Mouse (Mus musculus) MEL (cell line): Measurements from ENCODE around the gene Uqcc3. TPM values are rescaled to one million over a fixed set of nuclear protein-coding genes. Genes with fewer than 3 reads are reported as not detected.
A peak's percentile ranks its signal among the peaks of the same experiment; 100 is the strongest.
"Not testable (repeated sequence)": the region's sequence is repeated elsewhere in the genome, so short reads cannot be mapped to it uniquely, and the experiment has no call there.

Source experiments
- DNase-seq: peaks from one replicate; pipeline ENCODE4 v3.0.0; 2011; ENCODE audit warnings: low read depth, low spot score
- H3K27ac ChIP-seq: 2 replicates; pipeline ENCODE4 v1.5.1; 2012; ENCODE audit warnings: low read depth, mild to moderate bottlenecking, control low read depth, low read length, moderate library complexity; ENCODE audit not compliant: control insufficient read depth
- H3K27me3 ChIP-seq, 2 experiments: fragments of 150-350 bp in 1 of 2; sonication (generic) in 1 of 2; 2 replicates each; pipeline ENCODE4 v1.6.1; 2012; ENCODE audit warnings: low read length in 2 of 2, mild to moderate bottlenecking in 2 of 2, improper control_type of control experiment in 1 of 2, moderate library complexity in 1 of 2; ENCODE audit not compliant: insufficient read depth in 2 of 2, control insufficient read depth in 1 of 2
- H3K36me3 ChIP-seq, 2 experiments: 2 replicates each; pipeline ENCODE4 v1.6.1; 2012 to 2014; ENCODE audit warnings: low read length in 2 of 2, improper control_type of control experiment in 1 of 2, inconsistent platforms in 1 of 2, mild to moderate bottlenecking in 1 of 2; ENCODE audit not compliant: insufficient read depth in 2 of 2, control insufficient read depth in 1 of 2
- H3K4me1 ChIP-seq, 2 experiments: fragments of 150-350 bp in 1 of 2; sonication (generic) in 1 of 2; 2 replicates each; pipeline ENCODE4 v1.6.1; 2012; ENCODE audit warnings: low read length in 2 of 2, improper control_type of control experiment in 1 of 2, mild to moderate bottlenecking in 1 of 2; ENCODE audit not compliant: insufficient read depth in 2 of 2, control insufficient read depth in 1 of 2
- H3K4me3 ChIP-seq, 2 experiments: fragments of 150-350 bp in 1 of 2; sonication (generic) in 1 of 2; 2 replicates each; pipeline ENCODE4 v1.5.1; 2012; ENCODE audit warnings: low read depth in 2 of 2, low read length in 2 of 2, mild to moderate bottlenecking in 2 of 2, moderate library complexity in 2 of 2, control low read depth in 1 of 2, improper control_type of control experiment in 1 of 2; ENCODE audit not compliant: control insufficient read depth in 1 of 2, insufficient read depth in 1 of 2
- H3K79me2 ChIP-seq: 2 replicates; pipeline ENCODE4 v1.6.1; 2012; ENCODE audit warnings: mild to moderate bottlenecking, low read length, moderate library complexity; ENCODE audit not compliant: control insufficient read depth, poor library complexity, insufficient read depth
- H3K9ac ChIP-seq: 2 replicates; pipeline ENCODE4 v1.6.1; 2012; ENCODE audit warnings: low read depth, mild to moderate bottlenecking, control low read depth, low read length, moderate library complexity; ENCODE audit not compliant: control insufficient read depth, poor library complexity, severe bottlenecking
- H3K9me3 ChIP-seq: fragments of 150-350 bp; sonication (generic); replicated peaks from 2 replicates; pipeline ENCODE4 v1.6.1; 2012; ENCODE audit warnings: mild to moderate bottlenecking, low read length, improper control_type of control experiment, moderate library complexity; ENCODE audit not compliant: insufficient read depth
- CHD1 ChIP-seq: IDR thresholded peaks from 2 replicates; pipeline ENCODE4 v1.6.1; 2012; ENCODE audit warnings: low read depth, mild to moderate bottlenecking, inconsistent platforms, low read length, improper control_type of control experiment
- CHD2 ChIP-seq: IDR thresholded peaks from 2 replicates; pipeline ENCODE4 v1.6.1; 2011; ENCODE audit warnings: low read length, improper control_type of control experiment
- E2F4 ChIP-seq: IDR thresholded peaks from 2 replicates; pipeline ENCODE4 v1.6.1; 2011; ENCODE audit warnings: low read depth, low read length, improper control_type of control experiment, borderline replicate concordance
- ELF1 ChIP-seq: IDR thresholded peaks from 2 replicates; pipeline ENCODE4 v1.6.1; 2014; ENCODE audit warnings: low read depth, mild to moderate bottlenecking, inconsistent platforms, low read length, improper control_type of control experiment, moderate library complexity
- EP300 ChIP-seq, 2 experiments: IDR thresholded peaks; 2 replicates each; pipeline ENCODE4 v1.6.1; 2011; ENCODE audit warnings: improper control_type of control experiment in 2 of 2, low read length in 2 of 2, low read depth in 1 of 2, mild to moderate bottlenecking in 1 of 2
- GABPA ChIP-seq: IDR thresholded peaks from 2 replicates; pipeline ENCODE4 v1.6.1; 2012; ENCODE audit warnings: low read depth, mild to moderate bottlenecking, inconsistent platforms, low read length, improper control_type of control experiment, moderate library complexity
- JUND ChIP-seq: IDR thresholded peaks from 2 replicates; pipeline ENCODE4 v1.6.1; 2011; ENCODE audit warnings: low read depth, mild to moderate bottlenecking, improper control_type of control experiment, low read length
- KAT2A ChIP-seq: conservative IDR thresholded peaks from 2 replicates; pipeline ENCODE4 v1.6.1; 2012; ENCODE audit warnings: low read depth, low read length, improper control_type of control experiment, inconsistent platforms
- MAX ChIP-seq: IDR thresholded peaks from 2 replicates; pipeline ENCODE4 v1.6.1; 2011; ENCODE audit warnings: low read length, improper control_type of control experiment
- MAZ ChIP-seq: IDR thresholded peaks from 2 replicates; pipeline ENCODE4 v1.6.1; 2012; ENCODE audit warnings: low read depth, mild to moderate bottlenecking, inconsistent platforms, low read length, improper control_type of control experiment
- MXI1 ChIP-seq: IDR thresholded peaks from 2 replicates; pipeline ENCODE4 v1.6.1; 2011; ENCODE audit warnings: mild to moderate bottlenecking, low read depth, low read length, improper control_type of control experiment
- POLR2A ChIP-seq, 2 experiments: IDR thresholded peaks; 2 replicates each; pipeline ENCODE4 v1.6.1; 2011 to 2012; ENCODE audit warnings: low read length in 2 of 2, mild to moderate bottlenecking in 2 of 2, control low read depth in 1 of 2, improper control_type of control experiment in 1 of 2, low read depth in 1 of 2, moderate library complexity in 1 of 2; ENCODE audit not compliant: control insufficient read depth in 1 of 2, insufficient read depth in 1 of 2, poor library complexity in 1 of 2
- POLR2AphosphoS2 ChIP-seq: IDR thresholded peaks from 2 replicates; pipeline ENCODE4 v1.6.1; 2011; ENCODE audit warnings: low read length, improper control_type of control experiment
- RCOR1 ChIP-seq: IDR thresholded peaks from 2 replicates; pipeline ENCODE4 v1.6.1; 2012; ENCODE audit warnings: low read depth, mild to moderate bottlenecking, inconsistent platforms, low read length, improper control_type of control experiment
- TAL1 ChIP-seq: IDR thresholded peaks from 2 replicates; pipeline ENCODE4 v1.6.1; 2012; ENCODE audit warnings: mild to moderate bottlenecking, inconsistent platforms, low read length, moderate library complexity, mixed read lengths
- TBP ChIP-seq: IDR thresholded peaks from 2 replicates; pipeline ENCODE4 v1.8.0; 2011; ENCODE audit warnings: low read depth, low read length, improper control_type of control experiment
- TCF12 ChIP-seq: IDR thresholded peaks from 2 replicates; pipeline ENCODE4 v1.6.1; 2014; ENCODE audit warnings: low read depth, mild to moderate bottlenecking, inconsistent platforms, low read length, improper control_type of control experiment, moderate library complexity
- UBTF ChIP-seq: IDR thresholded peaks from 2 replicates; pipeline ENCODE4 v1.6.1; 2012; ENCODE audit warnings: low read depth, mild to moderate bottlenecking, inconsistent platforms, low read length, improper control_type of control experiment, moderate library complexity, borderline replicate concordance; ENCODE audit not compliant: insufficient read depth
- USF1 ChIP-seq: IDR thresholded peaks from 2 replicates; pipeline ENCODE4 v1.6.1; 2014; ENCODE audit warnings: low read depth, mild to moderate bottlenecking, inconsistent platforms, low read length, improper control_type of control experiment, moderate library complexity
- ZMIZ1 ChIP-seq: IDR thresholded peaks from 2 replicates; pipeline ENCODE4 v1.6.1; 2012; ENCODE audit warnings: low read depth, mild to moderate bottlenecking, inconsistent platforms, low read length, improper control_type of control experiment, moderate library complexity
- ZNF384 ChIP-seq: IDR thresholded peaks from 2 replicates; pipeline ENCODE4 v1.6.1; 2012; ENCODE audit warnings: low read depth, mild to moderate bottlenecking, inconsistent platforms, low read length, improper control_type of control experiment
- polyA plus RNA-seq, 2 experiments: library from polyadenylated mRNA; stranded (reverse) in 1 of 2; unstranded in 1 of 2; fragments of >175 nt in 1 of 2; fragments of >200 nt in 1 of 2; gene quantifications; 2 replicates each; pipeline versions ENCODE4 v1.2.1 to v1.2.4; 2012; ENCODE audit warnings: low replicate concordance in 2 of 2, low read depth in 1 of 2; ENCODE audit not compliant: insufficient read length in 2 of 2, insufficient read depth in 1 of 2, missing spikeins in 1 of 2
- total RNA-seq: library from RNA; depleted of rRNA; stranded (reverse); fragments of 300-350 nt; gene quantifications from 2 replicates; pipeline ENCODE4 v1.2.3, GENCODE M21; 2012

Gene Uqcc3
- total and polyA plus RNA-seq, 3 experiments: 49.4 to 55.0 TPM; not detected in 1

DNA sequence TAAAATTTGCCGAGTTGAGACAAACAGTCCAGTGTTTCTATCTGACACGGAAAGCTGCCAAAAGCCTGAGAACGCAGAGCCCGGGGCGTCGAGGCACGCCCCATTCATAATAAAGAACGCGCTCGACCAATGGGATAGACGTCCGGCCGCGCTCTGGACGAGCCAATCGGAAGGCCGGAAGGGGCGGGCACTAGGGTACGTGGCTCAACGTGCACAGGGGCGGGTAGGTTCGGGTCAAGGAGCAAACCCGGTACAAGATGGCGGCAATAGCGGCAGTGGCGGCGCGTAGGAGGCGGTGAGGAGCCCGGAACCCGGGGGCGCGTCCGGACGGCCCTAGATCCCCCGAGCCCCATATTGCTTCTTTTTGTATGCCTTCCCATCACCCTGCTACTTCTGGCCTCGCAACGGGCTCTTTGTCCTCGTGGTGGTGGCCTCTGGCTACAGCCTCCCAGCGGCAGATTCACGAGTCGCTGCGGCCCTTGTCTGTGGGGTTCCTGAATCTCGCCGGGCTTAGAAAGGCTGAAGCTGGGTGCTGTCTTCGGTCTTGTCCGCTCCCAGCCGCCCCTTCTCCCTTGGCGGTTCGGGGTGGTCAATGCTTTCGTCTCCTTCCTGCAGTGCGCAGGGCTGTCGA is 17.3 kb upstream of the Uqcc3 start, which contains the start of gene Ganab (continued):
- TF ChIP-seq KAT2A (peak; percentile 67; the same call in 1 of the 2 replicates), ZNF384 (no peak), RCOR1 (no peak), CHD2 (no peak), GABPA (no peak), JUND (no peak), ZMIZ1 (peak; percentile 78; the same call in 1 of the 2 replicates), MXI1 (no peak), EP300 (IDR thresholded peaks at IDR 0.05; ENCODE audit: low read depth in 1 of 2, low read length in 2 of 2) (no peak), CHD1 (no peak), TCF12 (peak; percentile 75), MAZ (0 out of 2 replicates have a peak, but pooled peaks have one; percentile 54), POLR2AphosphoS2 (peak; percentile 97), E2F4 (0 out of 2 replicates have a peak, but pooled peaks have one; percentile 35), USF1 (0 out of 2 replicates have a peak, but pooled peaks have one; percentile 16), TAL1 (no peak), TBP (peak; percentile 83)

DNA sequence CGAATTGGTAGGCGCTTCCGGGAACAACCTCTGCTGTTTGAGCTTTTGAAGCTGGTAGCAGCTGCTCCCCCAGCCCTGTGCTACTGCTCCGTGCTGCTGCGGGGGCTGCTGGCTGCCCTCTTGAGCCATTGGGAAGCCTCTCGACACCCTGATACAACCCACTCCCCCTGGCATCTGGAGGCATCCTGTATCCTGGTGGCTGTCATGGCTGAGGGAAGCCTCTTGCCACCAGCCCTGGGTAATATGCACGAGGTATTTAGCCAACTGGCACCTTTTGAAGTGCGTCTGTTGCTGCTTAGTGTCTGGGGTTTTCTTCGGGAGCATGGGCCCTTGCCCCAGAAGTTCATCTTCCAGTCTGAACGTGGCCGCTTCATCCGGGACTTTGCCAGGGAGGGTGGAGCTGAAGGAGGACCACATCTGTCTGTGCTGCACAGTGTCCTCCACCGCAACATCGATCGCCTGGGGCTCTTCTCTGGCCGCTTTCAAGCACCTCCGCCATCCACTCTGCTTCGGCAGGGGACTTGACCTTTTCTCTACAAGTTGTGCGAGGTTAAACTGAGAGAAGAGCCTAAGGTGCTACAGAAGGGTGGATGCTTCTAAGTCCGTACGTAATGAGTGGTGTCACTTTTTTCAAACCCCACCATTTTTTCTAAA is 16.6 kb upstream of the Uqcc3 start:
- H3K27ac ChIP-seq: peak overlapping the region; percentile 96
- peak overlapping the region; percentile 81 for H3K9ac ChIP-seq
- peaks cover 51% of the 10 kb centered on the region for H3K79me2 ChIP-seq
- peaks cover 5 to 21% of the 10 kb centered on the region in 2 experiments; a peak in 3 of 4 replicates for H3K4me1 ChIP-seq
- peak overlapping the region; percentile 14 to 48 for H3K4me3 ChIP-seq
- H3K27me3 ChIP-seq, H3K9me3 ChIP-seq: not testable (repeated sequence)
- TF ChIP-seq POLR2A (IDR thresholded peaks at IDR 0.05; ENCODE audit: control insufficient read depth in 1 of 2, insufficient read depth in 1 of 2, low read depth in 1 of 2, low read length in 2 of 2, poor library complexity in 1 of 2) (0 out of 4 replicates have a peak, but pooled peaks of 1 of the 2 experiments have one; percentile 34), MAX (peak; percentile 16; the same call in 1 of the 2 replicates), UBTF (0 out of 2 replicates have a peak, but pooled peaks have one; percentile 44), ELF1 (0 out of 2 replicates have a peak, but pooled peaks have one; percentile 38)
- peak; percentile 76 for DNase-seq
- H3K36me3 ChIP-seq: peaks cover 0 to 32% of the 10 kb centered on the region in 2 experiments; a peak in 2 of 4 replicates

DNA sequence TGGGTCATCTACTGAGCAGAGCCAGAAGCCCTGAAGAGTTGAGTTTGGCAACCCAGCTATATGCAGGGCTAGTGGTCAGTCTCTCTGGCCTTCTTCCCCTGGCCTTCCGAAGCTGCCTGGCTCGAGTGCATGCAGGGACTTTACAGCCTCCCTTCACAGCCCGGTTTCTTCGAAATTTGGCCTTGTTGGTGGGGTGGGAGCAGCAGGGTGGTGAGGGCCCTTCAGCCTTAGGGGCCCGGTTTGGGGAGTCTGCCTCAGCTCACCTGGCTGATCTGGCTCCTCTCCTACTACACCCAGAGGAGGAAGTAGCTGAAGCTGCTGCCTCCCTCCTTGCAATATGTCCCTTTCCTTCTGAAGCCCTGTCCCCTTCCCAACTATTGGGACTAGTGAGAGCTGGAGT is 15.5 kb upstream of the Uqcc3 start:
- Histone ChIP-seq H3K4me1 (peaks cover 5 to 21% of the 10 kb centered on the region in 2 experiments; a peak in 3 of 4 replicates), H3K9ac (peak overlapping the region; percentile 81), H3K36me3 (peaks cover 0 to 41% of the 10 kb centered on the region in 2 experiments; a peak in 2 of 4 replicates), H3K79me2 (peaks cover 51% of the 10 kb centered on the region), H3K27ac (peak overlapping the region; percentile 96)
- not testable (repeated sequence) for H3K27me3 ChIP-seq, H3K4me3 ChIP-seq, H3K9me3 ChIP-seq
- DNase-seq: peak; percentile 27
